Mouse (Mus musculus) bone marrow, adult 2 months (tissue): ENCODE data around the gene Krtcap2.

ENCODE experiments used
- CTCF ChIP-seq: fragments of 200-500 bp; IDR thresholded peaks from 2 replicates; pipeline ENCODE4 v1.5.1; 2011; ENCODE audit warnings: low read length, control low read depth; ENCODE audit not compliant: control insufficient read depth, insufficient read depth
- POLR2A ChIP-seq: fragments of 200-500 bp; IDR thresholded peaks from 2 replicates; pipeline ENCODE4 v1.6.1; 2011; ENCODE audit warnings: low read depth, mild to moderate bottlenecking, control low read depth, low read length, borderline replicate concordance; ENCODE audit not compliant: control insufficient read depth

- TF ChIP-seq CTCF: no peak
- no peak for TF ChIP-seq POLR2A
Observed at GRCm38 (mm10) chr3:89254994-89255393, 9.2 kb downstream of the Krtcap2 start.
